Mouse (Mus musculus) stomach, embryonic 14.5 days (tissue): ENCODE measurements around the gene Notch2. TPM values are rescaled to one million over a fixed set of nuclear protein-coding genes. Genes with fewer than 3 reads are reported as not detected.
A peak's percentile ranks its signal among the peaks of the same experiment; 100 is the strongest.

Experiments used
- ATAC-seq: fragments of 200-750 bp; cut with Nextera tagmentation; 2 replicates; pipeline ENCODE4 v1.8.0; 2017; ENCODE audit warnings: low read depth, moderate TSS enrichment; ENCODE audit not compliant: insufficient number of reproducible peaks, insufficient read depth, low FRiP score
- H3K27ac ChIP-seq: fragments of 300-500 bp; sonication (generic); 2 replicates; pipeline ENCODE4 v1.5.1; 2014; ENCODE audit warnings: mild to moderate bottlenecking, low read length, moderate library complexity, mixed read lengths
- H3K27me3 ChIP-seq: fragments of 300-500 bp; sonication (generic); 2 replicates; pipeline ENCODE4 v1.6.1; 2014; ENCODE audit warnings: low read length, control low read depth, mixed read lengths; ENCODE audit not compliant: control insufficient read depth, insufficient read depth
- H3K36me3 ChIP-seq: fragments of 300-500 bp; sonication (generic); 2 replicates; pipeline ENCODE4 v1.6.1; 2014; ENCODE audit warnings: mild to moderate bottlenecking, control low read depth, low read length, moderate library complexity, mixed read lengths; ENCODE audit not compliant: control insufficient read depth, insufficient read depth
- H3K4me1 ChIP-seq: fragments of 300-500 bp; sonication (generic); 2 replicates; pipeline ENCODE4 v1.6.1; 2014; ENCODE audit warnings: low read length, control low read depth, mixed read lengths; ENCODE audit not compliant: control insufficient read depth, insufficient read depth
- H3K4me2 ChIP-seq: fragments of 300-500 bp; sonication (generic); replicated peaks from 2 replicates; pipeline ENCODE4 v1.6.1; 2014; ENCODE audit warnings: low read depth, low read length, control low read depth
- H3K4me3 ChIP-seq: fragments of 300-500 bp; sonication (generic); 2 replicates; pipeline ENCODE4 v1.5.1; 2014; ENCODE audit warnings: low read depth, low read length, control low read depth
- H3K9ac ChIP-seq: fragments of 300-500 bp; sonication (generic); replicated peaks from 2 replicates; pipeline ENCODE4 v1.6.1; 2014; ENCODE audit warnings: low read depth, mild to moderate bottlenecking, control low read depth, low read length, moderate library complexity, mixed read lengths
- H3K9me3 ChIP-seq: fragments of 300-500 bp; sonication (generic); 2 replicates; pipeline ENCODE4 v1.6.1; 2016; ENCODE audit warnings: low read depth, low read length, control low read depth; ENCODE audit not compliant: control insufficient read depth
- WGBS: fragments of 180-500 bp; shearing (Covaris S2); extraction: QIAGEN DNeasy Blood & Tissue Kit; methylation state at CpG from one replicate; pipeline ENCODE4 v1.1.7; 2014; 5-methylcytosine and 5-hydroxymethylcytosine counted together
- polyA plus RNA-seq: library from polyadenylated mRNA; unstranded; fragments of >200 nt; fragmentation: Nextera tagmentation; extraction: Ambion mirVana; gene quantifications from 2 replicates; pipeline ENCODE4 v1.2.1, GENCODE M21; 2014

Notch2 gene
- polyA plus RNA-seq, 1 experiment from 2014 or later: 36.2 TPM

DNA sequence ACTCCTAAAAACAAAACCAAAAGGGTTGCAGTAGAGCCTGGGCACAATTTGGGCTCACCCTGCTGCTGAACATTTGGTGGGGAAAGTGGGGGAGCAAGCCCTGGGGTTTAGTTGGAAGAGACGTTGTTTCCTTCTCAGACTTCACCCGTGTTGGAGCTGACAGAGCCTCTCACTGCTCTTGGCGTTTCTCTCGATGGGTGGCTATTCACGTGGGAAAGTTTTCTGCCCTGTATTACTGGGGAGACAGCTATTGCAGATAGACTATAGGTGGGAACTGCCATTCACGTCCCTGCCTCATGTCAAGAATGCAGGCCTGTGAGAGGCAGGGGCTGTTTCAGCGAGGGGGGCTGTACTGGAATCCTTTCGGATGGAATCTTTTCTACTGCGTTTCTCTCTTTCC is 50.5 kb downstream of the Notch2 start:
- H3K9ac ChIP-seq: no peak overlapping the region; the same call in 1 of the 2 replicates
- H3K4me1 ChIP-seq: peaks cover 49% of the 10 kb centered on the region
- peak overlapping the region; percentile 98 for H3K27ac ChIP-seq
- no peaks in the 10 kb centered on the region for H3K36me3 ChIP-seq
- no peaks in the 10 kb centered on the region for H3K9me3 ChIP-seq
- no peak for ATAC-seq
- 18% methylated on average over 9 of the region's 9 CpGs for WGBS
- H3K4me2 ChIP-seq: 0 out of 2 replicates have a peak overlapping the region, but pooled peaks have one; percentile 10
- no peak overlapping the region for H3K4me3 ChIP-seq
- H3K27me3 ChIP-seq: no peaks in the 10 kb centered on the region

DNA sequence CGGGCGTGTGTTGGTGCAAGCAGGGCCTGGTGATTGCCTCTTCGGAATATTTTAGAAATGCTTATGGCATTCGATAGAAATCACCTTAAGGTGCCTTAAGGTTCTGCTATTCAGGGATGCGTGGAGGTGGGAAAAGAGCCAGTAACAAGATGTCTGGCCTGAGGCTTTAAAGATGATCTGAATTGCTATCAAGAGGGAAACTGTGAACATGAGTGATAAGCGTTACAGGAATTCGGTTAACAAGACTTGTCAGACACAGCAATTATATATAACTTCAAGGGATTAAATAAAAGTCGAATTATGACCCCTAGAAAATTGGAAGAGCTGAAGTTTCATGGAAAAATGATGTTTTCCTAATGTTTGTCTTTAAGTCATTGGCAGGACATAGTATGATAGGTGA is 51.7 kb downstream of the Notch2 start:
- H3K4me2 ChIP-seq: no peak overlapping the region
- no peak for ATAC-seq
- H3K27me3 ChIP-seq: no peaks in the 10 kb centered on the region
- H3K36me3 ChIP-seq: no peaks in the 10 kb centered on the region
- H3K9ac ChIP-seq: no peak overlapping the region
- H3K9me3 ChIP-seq: no peaks in the 10 kb centered on the region
- H3K4me1 ChIP-seq: peaks cover 49% of the 10 kb centered on the region
- H3K4me3 ChIP-seq: no peak overlapping the region
- H3K27ac ChIP-seq: peak overlapping the region; percentile 98; the same call in 1 of the 2 replicates
- 84% methylated on average over 8 of the region's 8 CpGs for WGBS

DNA sequence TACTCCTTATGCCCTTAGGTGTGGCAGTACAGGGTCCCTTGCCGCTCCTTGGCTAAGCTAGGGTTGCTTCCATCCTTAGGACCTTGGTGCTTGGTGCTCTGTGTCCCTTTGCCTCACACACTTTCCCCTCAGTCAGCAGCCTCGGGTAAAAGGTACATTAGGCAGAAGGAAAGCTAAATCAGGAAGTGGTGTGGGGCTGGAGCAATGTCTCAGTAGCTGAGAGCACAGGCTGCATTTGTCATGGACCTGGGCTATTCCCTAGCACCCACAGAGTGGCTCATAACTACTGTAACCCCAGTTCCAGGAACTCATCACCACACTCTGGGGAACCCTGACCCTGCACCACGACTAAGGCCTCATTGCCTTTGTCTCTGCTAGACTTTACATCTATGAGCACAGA is 53.1 kb downstream of the Notch2 start:
- no peak overlapping the region for H3K4me3 ChIP-seq
- no peak overlapping the region for H3K9ac ChIP-seq
- no peaks in the 10 kb centered on the region for H3K9me3 ChIP-seq
- H3K4me1 ChIP-seq: peaks cover 38% of the 10 kb centered on the region
- H3K36me3 ChIP-seq: peaks cover 7% of the 10 kb centered on the region
- no peak for ATAC-seq
- H3K27me3 ChIP-seq: no peaks in the 10 kb centered on the region
- no peak overlapping the region for H3K4me2 ChIP-seq
- WGBS: 84% methylated on average over 3 of the region's 3 CpGs
- no peak overlapping the region for H3K27ac ChIP-seq

DNA sequence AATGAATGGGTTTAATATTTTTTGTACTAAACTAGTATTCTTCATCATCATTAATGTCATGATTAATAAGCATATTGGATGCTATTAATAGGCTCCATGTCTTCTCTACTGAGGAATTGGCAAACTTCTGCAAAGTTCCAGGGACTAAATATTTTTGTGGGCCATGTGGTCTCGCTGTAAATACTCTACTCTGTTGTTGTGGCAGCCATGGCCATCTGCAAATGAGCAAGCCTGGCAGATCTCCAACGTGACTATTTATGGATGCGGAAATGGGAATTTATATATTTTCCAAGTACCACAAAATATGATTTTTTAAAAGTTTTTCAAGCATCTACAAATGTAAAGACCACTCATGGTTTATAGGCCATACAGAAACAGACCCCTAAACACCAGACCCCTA is 54.1 kb downstream of the Notch2 start:
- no peak overlapping the region for H3K9ac ChIP-seq
- no peak for ATAC-seq
- peak overlapping the region; percentile 78 for H3K27ac ChIP-seq
- H3K27me3 ChIP-seq: no peaks in the 10 kb centered on the region
- H3K9me3 ChIP-seq: no peaks in the 10 kb centered on the region
- H3K4me1 ChIP-seq: peaks cover 29% of the 10 kb centered on the region
- 64% methylated on average over 3 of the region's 3 CpGs for WGBS
- H3K36me3 ChIP-seq: peaks cover 15% of the 10 kb centered on the region
- no peak overlapping the region for H3K4me2 ChIP-seq
- no peak overlapping the region for H3K4me3 ChIP-seq

DNA sequence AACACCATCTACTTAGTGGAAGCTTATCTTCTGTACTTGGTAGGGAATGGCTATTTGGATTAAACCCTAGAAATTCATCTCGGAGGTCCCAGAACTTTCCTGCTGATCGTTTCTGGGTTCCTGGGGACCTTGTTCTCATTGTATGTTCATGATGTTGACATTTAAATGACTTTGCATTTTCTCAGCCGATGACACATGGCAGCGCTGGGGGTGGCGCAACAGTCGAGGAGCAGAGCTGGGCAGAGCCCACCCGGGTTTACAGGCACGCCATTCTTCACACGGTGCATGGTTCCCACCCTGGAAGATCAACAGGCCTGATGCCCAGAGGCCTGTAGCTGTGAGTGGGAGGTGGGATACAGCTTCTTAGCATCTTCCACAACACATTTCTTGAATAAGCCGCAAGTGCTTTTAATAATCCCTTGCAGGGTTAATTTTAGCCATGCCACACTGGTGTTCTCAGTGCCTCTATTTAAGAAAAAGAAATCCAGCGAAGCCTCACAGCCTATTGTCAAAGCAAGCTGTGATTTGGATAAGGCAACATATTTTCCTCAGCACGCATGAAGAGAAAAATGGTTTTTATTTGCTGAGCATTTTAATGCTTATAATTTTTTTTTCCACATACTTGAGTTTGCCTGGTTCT is 54.6 kb downstream of the Notch2 start:
- Histone ChIP-seq H3K4me2 (no peak overlapping the region), H3K4me1 (peaks cover 23% of the 10 kb centered on the region), H3K27ac (peak overlapping the region; percentile 78), H3K9me3 (no peaks in the 10 kb centered on the region), H3K9ac (no peak overlapping the region), H3K4me3 (no peak overlapping the region), H3K27me3 (no peaks in the 10 kb centered on the region), H3K36me3 (peaks cover 20% of the 10 kb centered on the region)
- WGBS: 76% methylated on average over 12 of the region's 12 CpGs
- no peak for ATAC-seq

DNA sequence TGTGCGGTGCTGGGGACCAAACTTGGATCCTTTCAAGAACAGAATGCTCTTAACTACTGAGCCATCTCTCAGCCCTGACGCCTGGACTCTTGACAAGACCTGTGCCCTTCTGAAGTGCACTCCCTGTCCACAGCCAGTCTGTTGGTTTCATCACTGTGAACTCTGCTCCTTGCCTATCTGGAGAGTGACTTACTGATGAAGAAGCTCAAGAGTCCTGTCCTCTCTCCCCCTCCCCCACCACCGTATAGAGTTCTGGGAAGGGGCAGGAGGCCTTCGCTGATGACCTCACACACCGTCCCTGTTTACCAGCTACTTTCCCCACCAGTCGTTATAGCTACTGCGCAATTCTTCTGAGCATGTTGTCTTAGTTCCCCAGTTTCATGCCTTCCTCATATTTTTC is 55.8 kb downstream of the Notch2 start:
- Histone ChIP-seq H3K36me3 (peaks cover 27% of the 10 kb centered on the region), H3K4me2 (no peak overlapping the region), H3K4me1 (peaks cover 14% of the 10 kb centered on the region), H3K4me3 (no peak overlapping the region), H3K9me3 (no peaks in the 10 kb centered on the region), H3K9ac (no peak overlapping the region), H3K27ac (no peak overlapping the region), H3K27me3 (no peaks in the 10 kb centered on the region)
- no peak for ATAC-seq
- WGBS: 65% methylated on average over 7 of the region's 7 CpGs

DNA sequence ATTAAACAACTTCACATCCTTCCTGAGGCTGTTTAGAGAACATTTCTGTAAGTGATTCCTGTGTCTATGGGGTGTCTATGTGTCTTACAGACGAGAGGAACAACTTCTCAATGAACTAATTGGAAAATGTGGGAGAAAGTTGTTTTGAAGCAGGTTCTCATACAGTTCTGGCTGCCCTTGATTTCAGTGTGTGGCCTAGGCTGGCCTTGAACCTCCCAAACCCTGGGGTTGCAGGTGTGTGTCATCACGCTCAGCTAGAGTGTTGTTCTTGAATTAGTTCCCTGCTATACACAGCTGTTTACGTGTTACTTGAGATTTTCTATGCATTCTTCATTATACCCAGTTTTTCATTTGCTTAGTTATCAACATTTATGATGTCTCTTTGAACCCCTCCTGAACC is 56.5 kb downstream of the Notch2 start:
- Histone ChIP-seq H3K27me3 (no peaks in the 10 kb centered on the region), H3K9me3 (no peaks in the 10 kb centered on the region), H3K36me3 (peaks cover 27% of the 10 kb centered on the region), H3K4me1 (peaks cover 8% of the 10 kb centered on the region; the same call in 1 of the 2 replicates), H3K9ac (no peak overlapping the region), H3K27ac (no peak overlapping the region), H3K4me2 (no peak overlapping the region), H3K4me3 (no peak overlapping the region)
- ATAC-seq: no peak
- WGBS: 87% methylated on average over 3 of the region's 3 CpGs

DNA sequence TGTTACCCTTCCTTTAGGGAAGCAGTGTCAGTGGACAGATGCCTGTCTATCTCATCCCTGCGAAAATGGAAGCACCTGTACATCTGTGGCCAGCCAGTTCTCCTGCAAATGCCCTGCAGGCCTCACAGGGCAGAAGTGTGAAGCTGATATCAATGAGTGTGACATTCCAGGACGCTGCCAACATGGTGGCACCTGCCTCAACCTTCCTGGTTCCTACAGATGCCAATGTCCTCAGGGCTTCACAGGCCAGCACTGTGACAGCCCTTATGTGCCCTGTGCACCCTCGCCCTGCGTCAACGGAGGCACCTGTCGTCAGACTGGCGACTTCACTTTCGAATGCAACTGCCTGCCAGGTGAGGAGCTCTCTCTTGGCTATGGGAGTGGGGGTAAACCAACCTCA is 59.2 kb downstream of the Notch2 start:
- ATAC-seq: no peak
- peaks cover 34% of the 10 kb centered on the region for H3K36me3 ChIP-seq

DNA sequence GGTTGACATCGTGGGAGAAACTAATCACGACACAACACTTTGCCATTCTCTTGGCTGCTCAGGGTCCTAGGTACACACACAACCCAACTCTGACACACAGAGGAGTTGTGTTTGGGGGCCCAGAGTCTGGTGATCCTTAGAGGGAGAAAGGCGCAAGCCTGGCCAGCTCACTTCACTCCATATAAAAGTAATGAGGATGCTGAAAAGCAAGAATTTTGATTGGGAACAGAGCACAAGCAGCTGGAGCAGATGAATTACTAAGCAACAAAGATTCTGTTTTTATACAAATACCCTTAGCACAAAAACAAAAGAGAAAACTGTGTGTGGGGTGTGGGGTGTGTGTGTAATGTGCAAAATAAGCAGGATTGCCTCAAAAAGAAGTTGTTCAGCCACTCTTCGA is 60.2 kb downstream of the Notch2 start:
- WGBS: 86% methylated on average over 4 of the region's 4 CpGs
- ATAC-seq: no peak
- Histone ChIP-seq H3K4me1 (0 out of 2 replicates have a peak, but pooled peaks cover 5% of the 10 kb centered on the region), H3K4me3 (no peak overlapping the region), H3K27ac (no peak overlapping the region), H3K9me3 (no peaks in the 10 kb centered on the region), H3K9ac (no peak overlapping the region), H3K27me3 (no peaks in the 10 kb centered on the region), H3K4me2 (no peak overlapping the region), H3K36me3 (peaks cover 41% of the 10 kb centered on the region)

More for the DNA sequence above, 59.2 kb downstream of the Notch2 start:
- Histone ChIP-seq H3K4me3 (no peak overlapping the region), H3K9me3 (no peaks in the 10 kb centered on the region), H3K4me2 (no peak overlapping the region), H3K27ac (no peak overlapping the region), H3K9ac (no peak overlapping the region), H3K27me3 (no peaks in the 10 kb centered on the region), H3K4me1 (peaks cover 10% of the 10 kb centered on the region; the same call in 1 of the 2 replicates)
- WGBS: 86% methylated on average over 8 of the region's 8 CpGs
